Mouse (Mus musculus) E14TG2a.4 (cell line): ENCODE data around the gene Sema4c.

ENCODE experiments used
- H3K27me3 ChIP-seq: 2 replicates; pipeline ENCODE4 v1.6.1; 2014; ENCODE audit warnings: low read length, control low read depth; ENCODE audit not compliant: insufficient read depth
- H3K36me3 ChIP-seq: 2 replicates; pipeline ENCODE4 v1.6.1; 2014; ENCODE audit warnings: low read length, control low read depth; ENCODE audit not compliant: insufficient read depth
- H3K4me1 ChIP-seq: replicated peaks from 2 replicates; pipeline ENCODE4 v1.6.1; 2014; ENCODE audit warnings: low read depth, low read length, control low read depth
- H3K4me3 ChIP-seq: replicated peaks from 2 replicates; pipeline ENCODE4 v1.5.1; 2014; ENCODE audit warnings: mild to moderate bottlenecking, low read length
- H3K9me3 ChIP-seq: 2 replicates; pipeline ENCODE4 v1.6.1; 2014; ENCODE audit warnings: low read length, control low read depth
- CTCF ChIP-seq: conservative IDR thresholded peaks from 2 replicates; pipeline ENCODE4 v1.5.1; 2014; ENCODE audit warnings: low read length
- NANOG ChIP-seq: IDR thresholded peaks from 2 replicates; pipeline ENCODE4 v1.6.1; 2014; ENCODE audit warnings: borderline replicate concordance, low read length, mixed read lengths
- POU5F1 ChIP-seq: IDR thresholded peaks from 2 replicates; pipeline ENCODE4 v1.6.1; 2014; ENCODE audit warnings: low read length, borderline replicate concordance

The Sema4c gene

DNA sequence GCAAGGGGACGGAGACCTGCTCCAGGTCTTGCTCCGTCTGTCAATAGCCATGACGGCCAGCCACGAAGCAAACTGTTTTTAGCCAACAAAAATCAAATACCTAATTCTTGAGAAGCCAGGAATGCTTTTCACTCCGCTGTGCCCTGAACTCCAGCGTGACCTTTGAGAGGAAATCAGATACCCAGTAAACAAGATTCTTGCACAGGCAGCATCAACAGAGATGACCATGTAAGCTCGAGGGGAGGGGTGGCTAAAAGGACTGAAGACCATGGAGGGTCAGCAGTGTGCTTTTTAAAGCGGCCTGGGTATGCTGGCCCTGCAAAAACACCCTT is 21.8 kb downstream of the Sema4c start:
- Histone ChIP-seq H3K36me3 (peaks cover 31% of the 10 kb centered on the region), H3K4me3 (no peak overlapping the region), H3K4me1 (peaks cover 30% of the 10 kb centered on the region), H3K27me3 (no peaks in the 10 kb centered on the region), H3K9me3 (no peaks in the 10 kb centered on the region)
- TF ChIP-seq CTCF = no peak
- TF ChIP-seq NANOG = no peak
- TF ChIP-seq POU5F1 = no peak

DNA sequence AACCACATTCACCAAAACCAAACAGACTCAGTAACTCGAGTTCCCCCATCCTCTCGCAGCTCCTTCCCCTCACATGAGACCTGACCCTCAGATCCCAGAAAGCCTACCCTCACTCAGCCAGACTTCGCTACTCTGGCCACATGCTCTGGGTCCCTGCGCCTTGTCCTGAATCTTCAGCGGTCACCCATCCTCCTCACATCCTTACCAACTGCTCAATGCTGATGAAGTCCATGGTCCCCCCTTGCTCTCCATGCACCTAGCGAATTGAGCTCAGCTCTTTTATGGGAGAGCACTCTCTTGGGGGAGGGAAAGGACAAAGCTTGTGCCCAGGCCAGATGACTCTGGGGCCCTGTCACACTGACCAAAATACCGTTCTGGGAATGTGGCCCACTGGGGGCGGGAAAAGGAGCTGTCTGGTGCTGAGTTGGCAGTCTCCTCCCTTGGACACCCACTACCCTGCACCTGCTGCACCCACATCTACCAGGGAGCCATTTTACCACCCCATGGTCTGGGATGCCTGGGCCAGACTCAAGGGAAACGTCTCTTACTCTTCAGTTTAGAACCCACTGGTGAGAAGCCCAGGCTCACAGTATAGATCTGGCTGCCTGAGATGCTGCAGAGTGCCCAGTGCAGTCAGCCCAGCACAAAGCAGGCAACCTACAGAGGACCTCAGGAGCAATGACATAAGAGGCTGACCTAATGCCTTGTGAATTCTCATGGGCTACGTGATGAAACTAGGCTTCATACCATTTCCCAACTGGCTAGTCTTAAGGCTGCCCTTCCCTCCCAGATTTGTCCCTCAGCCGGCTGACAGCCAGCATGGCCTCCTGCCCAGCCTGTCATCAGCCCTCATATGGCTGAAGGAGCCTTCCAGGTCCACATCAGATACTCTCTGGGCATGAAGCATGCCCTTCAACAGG is 22.4 kb downstream of the Sema4c start:
- Histone ChIP-seq H3K4me3 (no peak overlapping the region), H3K36me3 (peaks cover 31% of the 10 kb centered on the region), H3K9me3 (no peaks in the 10 kb centered on the region), H3K27me3 (no peaks in the 10 kb centered on the region), H3K4me1 (peaks cover 36% of the 10 kb centered on the region)
- TF ChIP-seq NANOG (no peak), POU5F1 (no peak), CTCF (no peak)

DNA sequence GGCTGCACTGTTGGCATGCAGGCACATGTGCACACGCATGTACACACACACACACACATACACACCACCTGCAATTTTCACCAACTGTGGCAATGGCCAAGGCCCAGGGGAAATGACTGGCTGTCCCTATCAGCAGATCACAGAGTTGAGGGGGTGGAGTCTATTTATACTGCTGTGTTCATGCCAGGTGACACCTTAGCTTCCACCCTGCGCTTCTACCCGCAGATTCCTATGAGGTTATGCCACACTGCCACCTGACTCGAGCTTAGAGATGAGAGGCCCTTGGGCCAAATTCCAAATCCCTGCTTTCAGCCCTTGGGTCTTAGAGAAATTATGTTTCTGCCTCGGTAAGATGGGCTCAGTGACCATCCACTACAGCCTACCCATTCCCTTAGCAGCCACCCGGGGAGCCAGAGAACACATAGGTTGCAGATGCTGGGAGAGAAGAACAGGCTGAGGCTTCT is 23.5 kb downstream of the Sema4c start:
- Histone ChIP-seq H3K4me3 (no peak overlapping the region), H3K4me1 (peaks cover 41% of the 10 kb centered on the region), H3K9me3 (no peaks in the 10 kb centered on the region), H3K27me3 (no peaks in the 10 kb centered on the region), H3K36me3 (peaks cover 27% of the 10 kb centered on the region)
- no peak for TF ChIP-seq POU5F1
- no peak for TF ChIP-seq NANOG
- no peak for TF ChIP-seq CTCF

DNA sequence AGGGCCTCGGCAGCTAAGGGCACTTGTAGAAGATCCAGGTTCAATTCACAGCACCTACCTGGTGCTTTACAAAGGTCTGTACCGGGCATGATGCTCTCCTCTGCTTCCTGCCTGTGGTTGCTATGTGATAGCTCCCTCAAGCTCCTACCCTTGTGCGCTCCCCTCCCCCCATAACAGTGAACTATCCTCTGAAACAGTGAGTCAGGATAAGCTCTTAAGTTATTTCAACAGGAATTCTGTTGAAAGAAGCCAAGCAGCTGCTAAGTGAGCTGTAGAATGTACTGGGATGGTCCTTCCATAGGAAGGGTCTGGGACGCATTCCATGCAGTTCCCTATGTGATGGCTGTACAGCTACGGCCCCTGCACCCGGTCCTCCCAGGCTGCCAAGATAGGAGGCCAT is 24.6 kb downstream of the Sema4c start:
- Histone ChIP-seq H3K9me3 (no peaks in the 10 kb centered on the region), H3K4me3 (no peak overlapping the region), H3K4me1 (peaks cover 45% of the 10 kb centered on the region), H3K27me3 (no peaks in the 10 kb centered on the region), H3K36me3 (peaks cover 18% of the 10 kb centered on the region)
- TF ChIP-seq NANOG = no peak
- no peak for TF ChIP-seq CTCF
- no peak for TF ChIP-seq POU5F1

DNA sequence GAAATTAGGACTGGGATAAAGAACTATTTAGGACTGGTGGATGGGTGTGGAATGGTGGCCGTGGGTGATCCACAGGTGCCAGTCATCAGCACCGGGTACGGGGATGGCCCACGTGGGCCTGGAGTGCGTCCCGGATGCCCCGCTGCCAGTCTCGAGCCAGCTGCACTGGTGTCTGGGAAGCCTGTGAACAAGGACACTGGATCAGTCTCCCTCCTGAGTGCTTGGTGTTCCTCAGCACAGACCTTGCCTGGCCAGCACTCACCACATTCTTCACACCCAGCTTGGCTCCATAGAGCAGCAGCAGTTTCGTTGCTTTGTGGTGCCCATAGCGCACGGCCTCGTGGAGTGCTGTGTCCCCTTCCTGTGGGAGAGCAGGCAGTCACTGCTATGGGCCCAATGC is 26.7 kb downstream of the Sema4c start:
- H3K4me1 ChIP-seq = peaks cover 64% of the 10 kb centered on the region
- peaks cover 19% of the 10 kb centered on the region for H3K36me3 ChIP-seq
- no peaks in the 10 kb centered on the region for H3K27me3 ChIP-seq
- TF ChIP-seq CTCF (no peak), POU5F1 (no peak), NANOG (no peak)
- H3K4me3 ChIP-seq = peak overlapping the region; percentile 61
- H3K9me3 ChIP-seq = no peaks in the 10 kb centered on the region

DNA sequence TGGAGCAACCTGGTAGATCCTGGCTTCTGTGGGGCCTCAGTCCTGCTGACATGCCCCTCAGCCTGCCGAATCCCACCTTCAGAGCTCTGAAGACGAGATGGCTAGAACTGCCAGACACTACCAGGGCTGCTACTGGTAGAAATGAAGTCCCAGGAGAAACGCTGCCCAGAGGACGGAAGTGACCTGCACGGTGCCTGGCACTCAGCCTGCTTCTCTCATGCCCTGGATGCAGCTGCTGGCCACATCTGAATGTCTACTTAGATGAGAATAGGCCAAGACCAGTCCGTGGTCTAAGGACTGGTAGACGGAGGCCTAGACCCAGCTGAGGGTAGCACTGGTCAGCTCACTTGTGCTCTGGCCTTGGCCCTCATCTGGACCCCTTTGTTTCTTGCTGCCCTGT is 27.2 kb downstream of the Sema4c start:
- Histone ChIP-seq H3K4me3 (no peak overlapping the region), H3K4me1 (peaks cover 64% of the 10 kb centered on the region), H3K9me3 (no peaks in the 10 kb centered on the region), H3K36me3 (peaks cover 24% of the 10 kb centered on the region), H3K27me3 (no peaks in the 10 kb centered on the region)
- TF ChIP-seq NANOG = no peak
- no peak for TF ChIP-seq CTCF
- no peak for TF ChIP-seq POU5F1

DNA sequence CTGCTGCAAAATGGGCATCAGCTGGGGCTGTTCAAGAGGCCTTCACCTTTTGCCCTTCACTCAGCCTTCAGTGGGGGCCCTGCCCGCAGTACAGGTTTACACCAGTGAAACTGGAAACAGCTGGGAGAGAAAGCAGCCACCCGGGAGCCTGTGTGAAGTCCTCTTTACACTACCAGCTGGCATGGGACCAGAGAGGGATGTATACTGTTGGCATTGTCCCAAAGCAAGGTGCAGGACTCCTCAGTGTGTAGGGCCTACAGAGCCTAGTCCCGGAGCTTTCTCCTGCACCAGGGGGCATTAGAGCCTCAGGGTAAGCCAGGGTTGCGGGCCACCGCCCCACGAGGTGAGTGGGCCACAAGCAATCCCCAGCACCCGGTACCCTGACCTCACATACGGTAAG is 27.7 kb downstream of the Sema4c start:
- peaks cover 28% of the 10 kb centered on the region for H3K36me3 ChIP-seq
- no peak for TF ChIP-seq CTCF
- TF ChIP-seq NANOG = no peak
- no peak for TF ChIP-seq POU5F1
- no peaks in the 10 kb centered on the region for H3K27me3 ChIP-seq
- no peak overlapping the region for H3K4me3 ChIP-seq
- H3K4me1 ChIP-seq = peaks cover 69% of the 10 kb centered on the region
- no peaks in the 10 kb centered on the region for H3K9me3 ChIP-seq

DNA sequence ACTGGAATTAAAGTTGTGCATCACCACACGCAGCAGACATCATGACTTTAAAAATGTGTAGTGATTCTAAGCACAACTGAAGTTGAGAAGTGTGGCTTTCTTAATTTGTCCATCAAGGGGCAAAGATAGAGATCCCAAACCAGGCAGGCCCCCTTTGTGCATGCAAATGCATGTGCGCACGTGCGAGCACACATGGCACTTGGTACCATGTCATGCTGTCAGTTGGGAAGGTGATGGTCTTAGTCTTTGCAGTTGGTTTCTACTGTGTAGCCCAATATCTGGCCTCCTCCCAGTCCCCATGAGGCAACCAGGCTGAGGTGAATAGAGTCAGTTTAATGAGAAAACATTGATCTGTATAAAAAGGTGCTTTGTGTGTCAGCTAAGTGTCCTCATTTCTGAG is 28.3 kb downstream of the Sema4c start:
- TF ChIP-seq POU5F1 (no peak), NANOG (no peak), CTCF (no peak)
- peaks cover 75% of the 10 kb centered on the region for H3K4me1 ChIP-seq
- H3K27me3 ChIP-seq = no peaks in the 10 kb centered on the region
- no peaks in the 10 kb centered on the region for H3K9me3 ChIP-seq
- H3K36me3 ChIP-seq = peaks cover 35% of the 10 kb centered on the region
- H3K4me3 ChIP-seq = no peak overlapping the region

DNA sequence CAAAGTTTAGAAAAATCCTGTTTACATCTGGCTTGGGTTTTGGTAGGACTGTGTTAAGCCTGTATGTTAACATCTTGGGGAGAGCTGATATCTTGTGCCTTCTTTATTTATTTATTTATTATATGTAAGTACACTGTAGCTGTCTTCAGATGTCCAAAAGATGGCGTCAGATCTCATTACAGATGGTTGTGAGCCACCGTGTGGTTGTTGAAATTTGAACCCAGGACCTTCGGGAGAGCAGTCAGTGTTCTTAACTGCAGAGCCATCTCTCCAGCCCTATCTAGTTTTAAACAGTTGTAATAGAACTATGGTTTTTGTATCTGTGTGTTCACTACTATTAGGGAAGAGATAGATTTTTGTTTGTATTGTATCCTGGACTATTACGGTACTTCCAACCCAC is 28.9 kb downstream of the Sema4c start:
- H3K36me3 ChIP-seq = peaks cover 41% of the 10 kb centered on the region

More for the DNA sequence above, 28.9 kb downstream of the Sema4c start:
- H3K9me3 ChIP-seq = no peaks in the 10 kb centered on the region
- no peak overlapping the region for H3K4me3 ChIP-seq
- H3K4me1 ChIP-seq = peaks cover 77% of the 10 kb centered on the region
- no peak for TF ChIP-seq CTCF
- H3K27me3 ChIP-seq = no peaks in the 10 kb centered on the region
